Mouse (Mus musculus): ENCODE measurements around the gene Aco2.

DNA sequence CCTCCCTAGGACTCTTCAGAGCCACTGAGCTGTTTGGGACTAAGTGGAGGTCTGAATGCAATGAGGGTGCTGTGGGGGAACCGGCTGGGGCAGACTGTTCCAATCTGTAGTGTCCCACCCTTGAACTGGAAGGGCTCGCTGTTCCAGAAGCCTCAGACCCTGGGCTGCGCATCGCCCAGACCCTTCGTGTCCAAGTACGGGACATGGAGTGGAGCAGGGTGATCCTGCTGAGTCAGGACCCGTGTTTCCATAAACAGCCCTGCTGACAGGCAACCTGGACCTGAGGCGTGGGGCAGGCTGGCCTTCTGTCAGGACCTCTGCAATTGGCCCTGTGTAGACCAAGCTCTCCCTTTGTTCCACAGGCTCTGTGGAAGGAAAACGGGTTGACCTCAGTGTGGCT is 25.4 kb upstream of the Aco2 start:
- TF ChIP-seq CTCF (IDR thresholded peaks at IDR 0.05; ENCODE audit: low read depth, low read length) (no peak), POLR2A (IDR thresholded peaks at IDR 0.05; ENCODE audit: insufficient read depth, low read length) (no peak), EP300 (IDR thresholded peaks at IDR 0.05; ENCODE audit: insufficient read depth, low read depth, low read length) (no peak)

All from ES-Bruce4 (cell line).